Mouse (Mus musculus): ENCODE measurements at regions not wholly inside any gene's neighbourhood (a gene's known extent, or its start where the extent isn't known, plus 50 kb on each side); places are given as distances from the start of the nearest gene placed in this dataset.
A peak's percentile ranks its signal among the peaks of the same experiment; 100 is the strongest.

GRCm38 (mm10) chr9:47119253-47119652, 120.7 kb downstream of the Gm4791 start:
- Histone ChIP-seq H3K36me3 (replicated peaks; ENCODE audit: control insufficient read depth, insufficient read depth, low read length) (no peaks in the 10 kb centered on the region), H3K9me3 (replicated peaks; ENCODE audit: control insufficient read depth, low read length) (no peaks in the 10 kb centered on the region), H3K4me3 (ENCODE audit: low read depth, low read length) (no peak overlapping the region), H3K9ac (replicated peaks; ENCODE audit: low read depth, low read length) (no peak overlapping the region), H3K27ac (ENCODE audit: low read depth) (no peak overlapping the region), H3K4me1 (ENCODE audit: control insufficient read depth, insufficient read depth) (no peaks in the 10 kb centered on the region), H3K4me2 (ENCODE audit: low read depth, low read length) (no peak overlapping the region), H3K27me3 (ENCODE audit: control insufficient read depth, insufficient read depth, low read length) (0 out of 2 replicates have a peak, but pooled peaks cover 3% of the 10 kb centered on the region)
- no peak for TF ChIP-seq CTCF (IDR thresholded peaks at IDR 0.05; ENCODE audit: low read depth)
- no peak for TF ChIP-seq EP300 (IDR thresholded peaks at IDR 0.05; ENCODE audit: low read depth)
- WGBS = 70% methylated on average over 8 of the region's 8 CpGs
- no peak for DNase-seq (ENCODE audit: low spot score)
- ATAC-seq (ENCODE audit: insufficient read depth, low read depth) = no peak

GRCm38 (mm10) chr9:47123113-47123512, 124.6 kb downstream of the Gm4791 start:
- Histone ChIP-seq H3K27ac (ENCODE audit: low read depth) (no peak overlapping the region), H3K4me1 (ENCODE audit: control insufficient read depth, insufficient read depth) (no peaks in the 10 kb centered on the region), H3K36me3 (replicated peaks; ENCODE audit: control insufficient read depth, insufficient read depth, low read length) (no peaks in the 10 kb centered on the region), H3K9me3 (replicated peaks; ENCODE audit: control insufficient read depth, low read length) (no peaks in the 10 kb centered on the region), H3K4me2 (ENCODE audit: low read depth, low read length) (no peak overlapping the region), H3K4me3 (ENCODE audit: low read depth, low read length) (no peak overlapping the region), H3K27me3 (ENCODE audit: control insufficient read depth, insufficient read depth, low read length) (0 out of 2 replicates have a peak, but pooled peaks cover 4% of the 10 kb centered on the region), H3K9ac (replicated peaks; ENCODE audit: low read depth, low read length) (no peak overlapping the region)
- no peak for ATAC-seq (ENCODE audit: insufficient read depth, low read depth)
- DNase-seq (ENCODE audit: low spot score) = no peak
- 65% methylated on average over 2 of the region's 2 CpGs for WGBS
- TF ChIP-seq CTCF (IDR thresholded peaks at IDR 0.05; ENCODE audit: low read depth) (no peak), EP300 (IDR thresholded peaks at IDR 0.05; ENCODE audit: low read depth) (no peak)

- 81% methylated on average over 3 of the region's 3 CpGs for WGBS
- 0 out of 2 replicates have a peak, but pooled peaks cover 4% of the 10 kb centered on the region for H3K27me3 ChIP-seq (ENCODE audit: control insufficient read depth, insufficient read depth, low read length)
- no peak overlapping the region for H3K9ac ChIP-seq (replicated peaks; ENCODE audit: low read depth, low read length)
- H3K4me1 ChIP-seq (ENCODE audit: control insufficient read depth, insufficient read depth) = no peaks in the 10 kb centered on the region
- no peaks in the 10 kb centered on the region for H3K9me3 ChIP-seq (replicated peaks; ENCODE audit: control insufficient read depth, low read length)
- no peak for DNase-seq (ENCODE audit: low spot score)
- H3K4me3 ChIP-seq (ENCODE audit: low read depth, low read length) = no peak overlapping the region
- no peak overlapping the region for H3K27ac ChIP-seq (ENCODE audit: low read depth)
- H3K4me2 ChIP-seq (ENCODE audit: low read depth, low read length) = no peak overlapping the region
- TF ChIP-seq EP300 (IDR thresholded peaks at IDR 0.05; ENCODE audit: low read depth) = no peak
- TF ChIP-seq CTCF (IDR thresholded peaks at IDR 0.05; ENCODE audit: low read depth) = no peak
- H3K36me3 ChIP-seq (replicated peaks; ENCODE audit: control insufficient read depth, insufficient read depth, low read length) = no peaks in the 10 kb centered on the region
- no peak for ATAC-seq (ENCODE audit: insufficient read depth, low read depth)
Measured at GRCm38 (mm10) chr9:47125517-47125916, 127.0 kb downstream of the Gm4791 start.

GRCm38 (mm10) chr9:47126236-47126635, 127.7 kb downstream of the Gm4791 start:
- ATAC-seq (ENCODE audit: insufficient read depth, low read depth) = no peak
- Histone ChIP-seq H3K9ac (replicated peaks; ENCODE audit: low read depth, low read length) (no peak overlapping the region), H3K9me3 (replicated peaks; ENCODE audit: control insufficient read depth, low read length) (no peaks in the 10 kb centered on the region), H3K4me1 (ENCODE audit: control insufficient read depth, insufficient read depth) (no peaks in the 10 kb centered on the region), H3K36me3 (replicated peaks; ENCODE audit: control insufficient read depth, insufficient read depth, low read length) (no peaks in the 10 kb centered on the region), H3K27me3 (ENCODE audit: control insufficient read depth, insufficient read depth, low read length) (0 out of 2 replicates have a peak, but pooled peaks cover 4% of the 10 kb centered on the region), H3K4me3 (ENCODE audit: low read depth, low read length) (no peak overlapping the region), H3K27ac (ENCODE audit: low read depth) (no peak overlapping the region), H3K4me2 (ENCODE audit: low read depth, low read length) (no peak overlapping the region)
- TF ChIP-seq CTCF (IDR thresholded peaks at IDR 0.05; ENCODE audit: low read depth) = peak; percentile 55
- TF ChIP-seq EP300 (IDR thresholded peaks at IDR 0.05; ENCODE audit: low read depth) = no peak
- WGBS = 51% methylated on average over 2 of the region's 2 CpGs
- DNase-seq (ENCODE audit: low spot score) = no peak

- no peak overlapping the region for H3K4me2 ChIP-seq (ENCODE audit: low read depth, low read length)
- 0 out of 2 replicates have a peak, but pooled peaks cover 4% of the 10 kb centered on the region for H3K27me3 ChIP-seq (ENCODE audit: control insufficient read depth, insufficient read depth, low read length)
- H3K36me3 ChIP-seq (replicated peaks; ENCODE audit: control insufficient read depth, insufficient read depth, low read length) = no peaks in the 10 kb centered on the region
- ATAC-seq (ENCODE audit: insufficient read depth, low read depth) (no peak), DNase-seq (ENCODE audit: low spot score) (no peak)
- TF ChIP-seq CTCF (IDR thresholded peaks at IDR 0.05; ENCODE audit: low read depth) (no peak), EP300 (IDR thresholded peaks at IDR 0.05; ENCODE audit: low read depth) (no peak)
- H3K4me1 ChIP-seq (ENCODE audit: control insufficient read depth, insufficient read depth) = no peaks in the 10 kb centered on the region
- 76% methylated on average over 11 of the region's 11 CpGs for WGBS
- H3K4me3 ChIP-seq (ENCODE audit: low read depth, low read length) = no peak overlapping the region
- no peak overlapping the region for H3K9ac ChIP-seq (replicated peaks; ENCODE audit: low read depth, low read length)
- no peaks in the 10 kb centered on the region for H3K9me3 ChIP-seq (replicated peaks; ENCODE audit: control insufficient read depth, low read length)
- no peak overlapping the region for H3K27ac ChIP-seq (ENCODE audit: low read depth)
Measured at GRCm38 (mm10) chr9:47127756-47128424, 129.3 kb downstream of the Gm4791 start.

- no peaks in the 10 kb centered on the region for H3K36me3 ChIP-seq (replicated peaks; ENCODE audit: control insufficient read depth, insufficient read depth, low read length)
- TF ChIP-seq EP300 (IDR thresholded peaks at IDR 0.05; ENCODE audit: low read depth) = no peak
- no peak for TF ChIP-seq CTCF (IDR thresholded peaks at IDR 0.05; ENCODE audit: low read depth)
Measured at GRCm38 (mm10) chr9:47129101-47129500, 130.6 kb downstream of the Gm4791 start.

More at GRCm38 (mm10) chr9:47129101-47129500, 130.6 kb downstream of the Gm4791 start:
- Histone ChIP-seq H3K9me3 (replicated peaks; ENCODE audit: control insufficient read depth, low read length) (no peaks in the 10 kb centered on the region), H3K4me1 (ENCODE audit: control insufficient read depth, insufficient read depth) (no peaks in the 10 kb centered on the region), H3K4me2 (ENCODE audit: low read depth, low read length) (no peak overlapping the region), H3K27me3 (ENCODE audit: control insufficient read depth, insufficient read depth, low read length) (peaks cover 7% of the 10 kb centered on the region; the same call in 1 of the 2 replicates), H3K4me3 (ENCODE audit: low read depth, low read length) (no peak overlapping the region), H3K27ac (ENCODE audit: low read depth) (no peak overlapping the region), H3K9ac (replicated peaks; ENCODE audit: low read depth, low read length) (no peak overlapping the region)
- DNase-seq (ENCODE audit: low spot score) (no peak), ATAC-seq (ENCODE audit: insufficient read depth, low read depth) (no peak)
